Mouse (Mus musculus) kidney, adult 9 months (tissue): ENCODE measurements at regions not wholly inside any gene's neighbourhood (a gene's known extent, or its start where the extent isn't known, plus 50 kb on each side); places are given as distances from the start of the nearest gene placed in this dataset.

Source experiments
- DNase-seq: peaks from one replicate; pipeline ENCODE4 v3.0.0; 2022

GRCm38 (mm10) chr6:44567366-44567765, 491.8 kb upstream of the Cntnap2 start:
- DNase-seq: peak; percentile 5

- no peak for DNase-seq
Observed at GRCm38 (mm10) chr6:44568937-44569336, 490.2 kb upstream of the Cntnap2 start.

GRCm38 (mm10) chr6:44590141-44590540, 469.0 kb upstream of the Cntnap2 start:
- DNase-seq: no peak
